Mouse (Mus musculus): ENCODE data around the gene Fam135a. TPM values are rescaled to one million over a fixed set of nuclear protein-coding genes. Genes with fewer than 3 reads are reported as not detected.

Gene Fam135a
- total and polyA plus RNA-seq, 3 experiments: not detected

DNA sequence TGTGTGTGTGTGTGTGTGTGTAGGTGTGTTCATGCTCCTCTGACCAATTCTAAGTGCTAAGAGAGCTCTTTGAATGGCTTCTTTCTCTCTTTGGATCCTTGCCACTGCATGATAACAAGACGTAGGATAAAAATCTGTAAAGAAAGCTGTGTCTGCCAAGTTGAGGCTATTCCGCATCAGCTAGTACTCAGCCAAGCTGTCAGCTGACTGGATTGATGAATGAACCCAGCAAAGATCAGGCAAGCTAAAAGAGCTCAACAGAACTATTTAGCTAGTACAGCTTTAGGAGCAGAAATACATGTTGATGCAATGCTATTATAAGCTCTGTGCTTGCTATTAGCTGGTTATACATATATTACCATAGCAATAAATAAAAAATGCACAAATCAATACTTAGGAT, 25.7 kb downstream of the Fam135a start:
- Histone ChIP-seq H3K79me2 (ENCODE audit: control insufficient read depth, insufficient read depth, low read length, poor library complexity) (no peaks in the 10 kb centered on the region), H3K9me3 (replicated peaks; ENCODE audit: insufficient read depth, low read length) (no peaks in the 10 kb centered on the region), H3K9ac (ENCODE audit: control insufficient read depth, low read depth, low read length, poor library complexity, severe bottlenecking) (no peak overlapping the region), H3K4me1 (ENCODE audit: control insufficient read depth in 1 of 2, insufficient read depth in 2 of 2, low read length in 2 of 2) (no peaks in the 10 kb centered on the region), H3K4me3 (ENCODE audit: control insufficient read depth in 1 of 2, insufficient read depth in 1 of 2, low read depth in 2 of 2, low read length in 2 of 2) (no peak overlapping the region), H3K27me3 (ENCODE audit: control insufficient read depth in 1 of 2, insufficient read depth in 2 of 2, low read length in 2 of 2) (no peaks in the 10 kb centered on the region), H3K36me3 (ENCODE audit: control insufficient read depth in 1 of 2, insufficient read depth in 2 of 2, low read length in 2 of 2) (no peaks in the 10 kb centered on the region), H3K27ac (ENCODE audit: control insufficient read depth, low read depth, low read length) (no peak overlapping the region)
- TF ChIP-seq ZNF384 (IDR thresholded peaks at IDR 0.05; ENCODE audit: low read depth, low read length) (no peak), ELF1 (IDR thresholded peaks at IDR 0.05; ENCODE audit: low read depth, low read length) (no peak), MYB (IDR thresholded peaks at IDR 0.05; ENCODE audit: low read depth, low read length) (no peak), MAZ (IDR thresholded peaks at IDR 0.05; ENCODE audit: low read depth, low read length) (no peak), ZMIZ1 (IDR thresholded peaks at IDR 0.05; ENCODE audit: low read depth, low read length) (no peak), SMC3 (IDR thresholded peaks at IDR 0.05; ENCODE audit: low read depth, low read length) (no peak), ZC3H11A (IDR thresholded peaks at IDR 0.05; ENCODE audit: low read depth, low read length) (no peak), E2F4 (IDR thresholded peaks at IDR 0.05; ENCODE audit: borderline replicate concordance, low read depth, low read length) (no peak), USF2 (IDR thresholded peaks at IDR 0.05; ENCODE audit: borderline replicate concordance in 1 of 2, insufficient read depth in 1 of 2, low read depth in 1 of 2, low read length in 2 of 2) (no peak), EP300 (IDR thresholded peaks at IDR 0.05; ENCODE audit: low read depth in 1 of 2, low read length in 2 of 2) (no peak), RCOR1 (IDR thresholded peaks at IDR 0.05; ENCODE audit: low read depth, low read length) (no peak), CHD2 (IDR thresholded peaks at IDR 0.05; ENCODE audit: low read length) (no peak)
- no peak for DNase-seq (ENCODE audit: low read depth, low spot score)

DNA sequence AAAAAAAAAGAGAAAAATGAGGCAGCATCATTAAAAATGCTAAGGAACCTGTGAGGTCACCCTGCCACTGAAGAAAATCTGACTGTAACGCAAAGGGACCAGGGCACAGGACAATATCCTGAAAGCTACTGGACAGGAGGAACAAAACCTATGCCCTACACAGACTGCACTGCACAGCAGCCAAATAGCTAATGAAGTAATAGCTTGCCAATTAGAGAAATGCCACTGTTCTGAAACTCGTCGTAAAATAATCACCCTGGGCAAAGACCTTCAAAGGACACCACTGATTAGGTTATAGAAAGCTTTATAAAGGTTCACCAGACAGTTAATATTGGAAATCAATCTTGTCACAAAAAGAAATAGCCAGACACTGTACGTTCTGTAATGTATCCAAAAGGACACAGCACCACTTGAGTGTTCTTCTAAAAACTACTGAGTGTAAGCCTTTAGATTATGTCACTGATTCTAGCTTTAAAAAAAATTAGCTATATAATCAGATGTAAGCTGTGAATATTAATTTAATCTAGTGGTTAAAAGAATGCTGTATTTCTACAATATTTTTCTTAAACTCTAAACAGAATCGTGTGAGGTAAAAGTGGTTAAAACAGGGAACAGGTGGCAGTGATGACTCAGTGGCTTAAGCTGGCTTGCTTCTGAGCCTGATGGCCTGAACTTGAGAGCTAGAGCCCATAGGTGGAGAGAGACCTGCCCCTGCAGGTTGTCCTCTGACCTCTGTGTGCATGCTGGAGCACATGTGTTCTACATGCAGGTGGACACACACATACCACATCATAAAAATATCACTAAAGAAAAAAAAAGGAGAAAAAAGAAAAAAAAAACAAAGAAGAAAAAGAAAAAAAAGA, 26.5 kb downstream of the Fam135a start:
- Histone ChIP-seq H3K4me3 (ENCODE audit: control insufficient read depth in 1 of 2, insufficient read depth in 1 of 2, low read depth in 2 of 2, low read length in 2 of 2) (no peak overlapping the region), H3K9ac (ENCODE audit: control insufficient read depth, low read depth, low read length, poor library complexity, severe bottlenecking) (no peak overlapping the region), H3K36me3 (ENCODE audit: control insufficient read depth in 1 of 2, insufficient read depth in 2 of 2, low read length in 2 of 2) (no peaks in the 10 kb centered on the region), H3K27ac (ENCODE audit: control insufficient read depth, low read depth, low read length) (no peak overlapping the region), H3K27me3 (ENCODE audit: control insufficient read depth in 1 of 2, insufficient read depth in 2 of 2, low read length in 2 of 2) (no peaks in the 10 kb centered on the region), H3K79me2 (ENCODE audit: control insufficient read depth, insufficient read depth, low read length, poor library complexity) (no peaks in the 10 kb centered on the region), H3K4me1 (ENCODE audit: control insufficient read depth in 1 of 2, insufficient read depth in 2 of 2, low read length in 2 of 2) (no peaks in the 10 kb centered on the region), H3K9me3 (replicated peaks; ENCODE audit: insufficient read depth, low read length) (no peaks in the 10 kb centered on the region)
- no peak for DNase-seq (ENCODE audit: low read depth, low spot score)
- TF ChIP-seq MXI1 (IDR thresholded peaks at IDR 0.05; ENCODE audit: low read depth, low read length) (no peak), CHD2 (IDR thresholded peaks at IDR 0.05; ENCODE audit: low read length) (no peak), USF2 (IDR thresholded peaks at IDR 0.05; ENCODE audit: borderline replicate concordance in 1 of 2, insufficient read depth in 1 of 2, low read depth in 1 of 2, low read length in 2 of 2) (no peak), MAFK (IDR thresholded peaks at IDR 0.05; ENCODE audit: borderline replicate concordance, low read depth, low read length) (no peak), MEF2A (IDR thresholded peaks at IDR 0.05; ENCODE audit: extremely low read depth, insufficient replicate concordance, low read depth, low read length, poor library complexity, severe bottlenecking) (no peak), POLR2A (IDR thresholded peaks at IDR 0.05; ENCODE audit: control insufficient read depth in 1 of 2, insufficient read depth in 1 of 2, low read depth in 1 of 2, low read length in 2 of 2, poor library complexity in 1 of 2) (no peak), EP300 (IDR thresholded peaks at IDR 0.05; ENCODE audit: low read depth in 1 of 2, low read length in 2 of 2) (no peak), ZMIZ1 (IDR thresholded peaks at IDR 0.05; ENCODE audit: low read depth, low read length) (no peak), UBTF (IDR thresholded peaks at IDR 0.05; ENCODE audit: borderline replicate concordance, insufficient read depth, low read depth, low read length) (no peak), BHLHE40 (IDR thresholded peaks at IDR 0.05; ENCODE audit: borderline replicate concordance, low read depth, low read length) (no peak), MAZ (IDR thresholded peaks at IDR 0.05; ENCODE audit: low read depth, low read length) (no peak), HCFC1 (IDR thresholded peaks at IDR 0.05; ENCODE audit: low read depth, low read length) (no peak), ZNF384 (IDR thresholded peaks at IDR 0.05; ENCODE audit: low read depth, low read length) (no peak), SMC3 (IDR thresholded peaks at IDR 0.05; ENCODE audit: low read depth, low read length) (no peak), RCOR1 (IDR thresholded peaks at IDR 0.05; ENCODE audit: low read depth, low read length) (no peak), ZC3H11A (IDR thresholded peaks at IDR 0.05; ENCODE audit: low read depth, low read length) (no peak), GABPA (IDR thresholded peaks at IDR 0.05; ENCODE audit: low read depth, low read length) (no peak), E2F4 (IDR thresholded peaks at IDR 0.05; ENCODE audit: borderline replicate concordance, low read depth, low read length) (no peak), MAX (IDR thresholded peaks at IDR 0.05; ENCODE audit: low read length) (no peak)
